Mouse (Mus musculus): ENCODE measurements at regions not wholly inside any gene's neighbourhood (a gene's known extent, or its start where the extent isn't known, plus 50 kb on each side); places are given as distances from the start of the nearest gene placed in this dataset.

- no peak for DNase-seq (ENCODE audit: low spot score)
Observed at GRCm38 (mm10) chr9:56547291-56547977, 129.0 kb downstream of the Hmg20a start.

GRCm38 (mm10) chr9:56549774-56550173 is 131.4 kb downstream of the Hmg20a start:
- DNase-seq (ENCODE audit: low spot score): no peak

GRCm38 (mm10) chr9:56550178-56550577 is 131.8 kb downstream of the Hmg20a start:
- no peak for DNase-seq (ENCODE audit: low spot score)

GRCm38 (mm10) chr9:56551376-56552186 is 133.2 kb downstream of the Hmg20a start:
- no peak for DNase-seq (ENCODE audit: low spot score)

- DNase-seq (ENCODE audit: low spot score): no peak
Observed at GRCm38 (mm10) chr9:56552187-56552686, 133.8 kb downstream of the Hmg20a start.

- DNase-seq (ENCODE audit: low spot score): peak; percentile 55
Observed at GRCm38 (mm10) chr9:56552766-56553165, 134.4 kb downstream of the Hmg20a start.

GRCm38 (mm10) chr9:56553626-56554025 is 135.2 kb downstream of the Hmg20a start:
- no peak for DNase-seq (ENCODE audit: low spot score)

GRCm38 (mm10) chr9:56554096-56554495 is 135.7 kb downstream of the Hmg20a start:
- no peak for DNase-seq (ENCODE audit: low spot score)

GRCm38 (mm10) chr9:56559618-56560144 is 141.3 kb downstream of the Hmg20a start:
- DNase-seq (ENCODE audit: low spot score): no peak

- DNase-seq (ENCODE audit: low spot score): no peak
Observed at GRCm38 (mm10) chr9:56562440-56562839, 144.0 kb downstream of the Hmg20a start.

- no peak for DNase-seq (ENCODE audit: low spot score)
Observed at GRCm38 (mm10) chr9:56564048-56564737, 145.8 kb downstream of the Hmg20a start.
